Mouse (Mus musculus): Measurements from ENCODE around the gene Tbc1d9.

Tbc1d9 gene

DNA sequence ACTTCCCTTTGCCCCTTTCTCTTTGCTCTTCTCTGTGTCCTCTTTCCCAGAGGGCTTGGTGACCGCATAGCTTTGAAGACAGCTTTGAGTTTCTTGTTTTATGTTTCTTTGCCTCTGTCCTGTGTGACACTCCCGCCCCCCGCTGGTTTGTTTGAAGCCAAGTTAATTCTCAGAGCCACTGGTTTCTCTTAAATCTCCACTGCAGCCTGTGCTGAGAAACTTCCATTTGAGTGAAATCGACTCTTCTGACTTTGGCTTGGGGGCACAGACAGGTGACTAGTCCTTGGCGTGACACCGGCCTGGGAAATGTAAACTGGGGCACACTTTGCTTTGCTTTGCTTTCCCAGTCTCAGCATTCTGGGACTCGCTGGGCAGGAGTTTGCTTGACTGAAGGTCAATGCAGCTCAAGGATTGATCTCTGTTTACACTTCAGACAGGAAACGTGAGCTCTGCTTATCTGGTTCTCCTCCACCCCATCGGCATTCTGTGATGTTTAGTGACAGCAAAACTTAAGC lies 13.1 kb downstream of the Tbc1d9 start:
- DNase-seq (ENCODE audit: low read depth, low spot score) = no peak

- DNase-seq (ENCODE audit: low read depth, low spot score) = no peak
Observed at GRCm38 (mm10) chr8:83181851-83182482, 16.8 kb downstream of the Tbc1d9 start.

DNA sequence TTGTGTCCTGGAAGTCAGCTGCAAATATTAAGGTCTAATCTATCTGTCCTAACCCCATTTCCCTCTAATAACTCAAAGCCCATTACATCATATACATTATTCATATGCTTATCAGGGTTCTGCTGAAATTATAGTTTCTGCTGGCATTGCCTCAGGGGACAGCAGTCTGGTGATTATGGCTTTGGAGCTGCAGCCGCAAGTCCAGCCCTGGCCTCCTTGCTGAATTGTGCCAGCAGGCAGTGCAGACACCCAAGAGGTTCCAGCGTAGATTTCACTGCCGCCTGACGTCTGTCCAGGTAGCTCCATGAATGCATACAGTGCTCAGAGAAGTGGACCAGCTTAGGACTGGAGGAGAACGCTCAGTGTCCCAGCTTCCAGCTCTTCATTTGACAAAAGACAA lies 17.6 kb downstream of the Tbc1d9 start:
- DNase-seq (ENCODE audit: low read depth, low spot score) = no peak

DNA sequence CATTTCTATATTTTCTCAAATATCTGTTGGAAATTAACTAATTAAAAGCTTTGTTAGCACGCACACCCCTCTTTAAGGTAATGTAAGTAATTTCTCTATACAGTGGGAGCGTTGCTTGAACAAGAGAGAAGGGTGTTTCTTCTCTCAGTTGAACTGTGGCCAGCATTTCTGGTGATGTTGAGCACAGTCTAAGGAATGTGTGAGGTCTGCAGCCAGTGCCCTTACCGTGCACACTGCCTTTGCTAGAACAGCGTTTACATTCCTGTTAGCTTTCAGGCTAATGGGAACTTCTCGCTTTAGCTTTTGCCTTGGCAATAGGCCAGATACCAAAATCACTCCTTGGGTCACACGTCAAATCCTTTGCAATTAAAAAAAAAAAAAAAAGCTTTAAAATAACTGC lies 21.2 kb downstream of the Tbc1d9 start:
- no peak for DNase-seq (ENCODE audit: low read depth, low spot score)

GRCm38 (mm10) chr8:83187363-83187962 lies 22.3 kb downstream of the Tbc1d9 start:
- no peak for DNase-seq (ENCODE audit: low read depth, low spot score)

GRCm38 (mm10) chr8:83189538-83190095 lies 24.5 kb downstream of the Tbc1d9 start:
- DNase-seq (ENCODE audit: low read depth, low spot score) = no peak

- DNase-seq (ENCODE audit: low read depth, low spot score) = no peak
Observed at GRCm38 (mm10) chr8:83196088-83196487, 30.9 kb downstream of the Tbc1d9 start.

DNA sequence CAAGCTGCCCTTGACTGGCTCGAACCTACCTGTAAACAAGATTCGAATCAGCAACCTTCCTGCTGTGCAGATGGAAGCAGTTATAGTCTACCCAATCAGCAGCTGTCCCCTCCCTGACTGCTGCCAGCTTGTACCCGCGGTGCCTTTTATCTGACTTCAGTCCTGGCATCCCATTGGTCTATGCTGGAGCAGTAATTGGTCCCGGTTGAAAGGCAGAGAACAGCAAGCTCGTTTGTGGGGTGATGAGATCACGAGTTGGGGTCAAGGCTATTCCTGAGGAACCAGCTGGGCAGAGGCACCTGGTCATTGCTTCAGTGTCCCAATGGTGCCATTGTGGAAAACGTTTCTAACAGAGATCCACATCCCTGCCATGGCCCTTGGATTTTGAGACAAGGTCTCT lies 34.6 kb downstream of the Tbc1d9 start:
- no peak for DNase-seq (ENCODE audit: low read depth, low spot score)

DNA sequence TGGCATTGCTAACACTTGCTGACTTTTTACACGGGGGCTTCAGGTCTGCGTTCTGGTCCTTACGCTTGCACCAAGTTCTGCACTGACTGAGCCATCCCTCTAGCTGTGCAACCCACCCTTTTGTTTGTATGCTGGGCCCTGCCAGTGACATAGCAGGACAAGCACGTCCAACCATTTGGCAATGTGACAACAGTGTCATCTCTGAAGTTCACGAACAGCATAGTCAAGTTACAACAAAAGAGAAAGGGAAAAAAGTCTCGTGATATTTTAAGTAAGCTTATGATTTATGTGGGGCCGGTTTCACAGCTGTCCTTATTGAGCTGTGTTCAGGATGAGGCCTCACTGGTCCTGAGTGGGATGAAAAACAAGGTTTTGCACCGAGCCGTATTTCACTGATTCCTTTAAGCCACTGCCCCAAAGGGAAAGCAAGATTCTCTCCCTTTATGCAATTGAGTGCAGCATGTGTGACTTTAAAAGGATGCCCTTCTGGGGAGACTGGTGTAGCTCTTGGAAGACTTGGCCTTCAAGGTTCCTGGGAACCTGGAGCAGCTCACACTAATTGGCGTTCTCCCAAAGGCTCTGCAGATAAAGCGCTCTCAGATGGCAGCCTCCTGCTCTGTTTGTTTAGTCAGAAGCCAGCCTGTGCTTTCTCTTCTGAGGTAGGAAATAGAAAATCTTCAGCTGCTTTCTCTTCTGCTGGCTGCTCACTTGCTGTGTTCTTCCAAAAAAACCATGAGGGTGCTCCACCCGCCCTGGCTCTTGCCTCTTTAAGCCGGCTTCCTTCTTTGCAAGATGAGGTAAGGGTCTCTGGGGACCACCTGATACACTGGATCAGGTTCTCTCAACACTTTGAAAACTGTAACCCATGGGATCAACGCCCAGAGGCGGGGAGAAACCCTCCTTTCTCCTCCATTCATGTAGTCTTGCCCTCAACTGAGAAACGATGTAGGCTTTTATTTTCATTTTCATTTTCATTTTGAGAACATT lies 35.3 kb downstream of the Tbc1d9 start:
- DNase-seq (ENCODE audit: low read depth, low spot score) = peak; percentile 27

DNA sequence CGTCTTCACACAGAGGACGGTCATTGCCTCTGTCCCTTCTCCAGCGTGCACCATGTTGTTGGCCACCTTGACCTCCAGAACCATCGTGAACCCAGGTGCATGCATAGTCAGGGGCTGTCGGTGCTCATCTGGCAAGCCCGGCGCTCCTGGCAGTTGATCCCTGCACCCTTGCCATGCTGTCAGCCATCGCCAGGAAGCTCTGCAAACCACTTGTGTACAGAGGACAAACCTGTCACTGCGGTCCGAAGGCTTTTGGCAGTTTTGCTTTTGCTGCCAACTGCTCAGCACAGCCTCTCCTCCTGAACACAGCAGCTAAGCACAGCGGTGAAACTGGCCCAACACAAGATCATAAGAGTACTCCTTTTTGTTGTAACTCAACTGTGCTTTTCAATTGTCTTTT lies 37.8 kb downstream of the Tbc1d9 start:
- DNase-seq (ENCODE audit: low read depth, low spot score) = no peak

DNA sequence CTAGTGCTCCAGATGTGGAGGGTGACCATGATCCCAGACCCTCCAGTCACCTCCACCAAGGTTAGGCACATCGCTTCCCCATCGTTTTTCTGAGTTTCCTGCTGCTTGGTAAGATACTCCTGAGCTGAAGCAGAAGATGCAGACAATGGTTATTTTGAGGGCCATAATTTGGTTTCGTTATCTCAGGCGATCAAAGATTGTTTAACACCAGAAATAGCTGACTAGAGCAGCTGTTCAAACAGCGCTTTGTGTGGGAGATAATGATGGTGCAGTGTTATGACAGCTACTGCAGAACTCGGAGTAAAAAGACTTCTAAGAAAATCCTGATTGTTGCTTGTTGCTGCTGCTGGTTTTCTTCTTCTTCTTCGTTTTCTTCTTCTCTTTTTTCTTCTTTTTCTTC lies 40.8 kb downstream of the Tbc1d9 start:
- no peak for DNase-seq (ENCODE audit: low read depth, low spot score)

GRCm38 (mm10) chr8:83209581-83209980 lies 44.4 kb downstream of the Tbc1d9 start:
- no peak for DNase-seq (ENCODE audit: low read depth, low spot score)

DNA sequence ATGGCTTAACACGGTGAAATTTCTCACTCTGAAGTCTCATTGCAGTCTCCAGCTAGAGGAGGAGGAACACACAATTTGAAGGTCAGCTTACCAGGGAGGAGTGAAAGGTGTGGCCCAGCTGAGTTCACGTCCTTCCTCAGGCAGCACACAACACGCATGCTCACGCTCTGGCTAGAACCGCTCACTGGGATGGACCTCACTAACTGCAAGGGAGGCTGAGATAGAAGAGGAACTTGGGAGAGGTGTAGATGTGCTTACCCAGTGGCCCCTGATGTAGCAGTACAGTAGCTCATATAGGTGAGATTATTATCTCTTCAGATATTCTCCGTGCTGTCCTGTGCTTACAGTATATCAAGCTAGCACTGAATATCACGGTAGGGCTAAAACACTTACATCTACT lies 45.5 kb downstream of the Tbc1d9 start:
- no peak for DNase-seq (ENCODE audit: low read depth, low spot score)

DNA sequence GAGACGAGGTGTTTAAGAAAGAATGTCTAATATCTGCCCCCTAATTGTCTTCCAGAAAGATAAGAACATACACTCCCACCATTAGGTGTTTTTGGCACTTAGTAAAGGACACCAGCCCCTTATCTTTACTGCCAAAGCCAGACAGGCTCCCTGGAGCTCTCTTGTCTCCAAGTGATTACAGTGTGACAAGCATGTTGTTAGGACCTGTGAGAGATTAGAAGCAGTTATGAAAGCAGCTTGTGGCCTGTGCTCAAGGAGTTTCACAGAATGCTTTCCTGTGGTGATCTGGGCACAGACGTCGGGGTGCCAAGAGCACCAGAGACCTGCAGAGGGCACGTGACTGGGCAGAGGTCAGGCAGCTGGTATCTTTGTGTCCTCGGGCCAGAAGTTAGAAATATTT lies 49.9 kb downstream of the Tbc1d9 start:
- DNase-seq (ENCODE audit: low read depth, low spot score) = no peak

DNA sequence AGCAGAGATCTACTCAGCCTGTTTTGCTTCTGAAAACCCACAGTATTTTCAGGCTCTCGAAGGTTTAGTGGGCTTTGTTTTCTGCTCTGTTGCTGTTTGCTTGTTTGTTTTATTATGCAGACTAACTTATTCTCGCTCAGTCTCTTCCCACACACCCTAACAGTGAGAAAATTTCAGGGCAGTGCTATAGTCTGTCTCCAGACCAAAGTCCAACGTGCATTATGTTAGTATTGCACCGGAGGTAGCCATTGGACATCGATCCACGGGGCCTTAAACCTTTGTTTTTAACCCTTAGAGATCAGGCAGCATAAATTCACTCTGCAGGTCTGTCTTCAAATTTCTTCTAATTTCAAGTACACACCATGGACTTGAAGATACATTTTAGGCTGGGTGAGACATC lies 51.4 kb downstream of the Tbc1d9 start:
- DNase-seq (ENCODE audit: low read depth, low spot score) = no peak

- no peak for DNase-seq (ENCODE audit: low read depth, low spot score)
Observed at GRCm38 (mm10) chr8:83217196-83217595, 52.0 kb downstream of the Tbc1d9 start.

DNA sequence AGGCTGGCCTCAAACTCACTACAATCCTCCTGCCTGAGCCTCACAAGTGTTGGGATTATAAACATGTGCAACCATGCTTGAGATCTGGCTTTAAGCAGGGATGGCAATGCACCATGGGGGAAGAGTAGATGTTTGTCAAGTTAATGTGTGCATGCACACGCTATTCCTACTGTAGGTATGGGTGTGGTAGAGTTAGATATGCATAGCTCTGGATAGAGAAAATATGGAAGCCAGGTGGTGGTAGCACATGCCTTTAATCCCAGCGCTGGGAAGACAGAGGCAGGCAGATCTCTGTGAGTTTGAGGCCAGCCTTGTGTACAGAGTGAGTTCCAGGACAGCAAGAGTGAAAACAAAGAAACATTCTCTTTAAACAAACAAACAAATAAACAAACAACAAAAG lies 52.7 kb downstream of the Tbc1d9 start:
- no peak for DNase-seq (ENCODE audit: low read depth, low spot score)

- no peak for DNase-seq (ENCODE audit: low read depth, low spot score)
Observed at GRCm38 (mm10) chr8:83219392-83219791, 54.2 kb downstream of the Tbc1d9 start.

GRCm38 (mm10) chr8:83220746-83221145 lies 55.6 kb downstream of the Tbc1d9 start:
- no peak for DNase-seq (ENCODE audit: low read depth, low spot score)

GRCm38 (mm10) chr8:83224754-83225416 lies 59.7 kb downstream of the Tbc1d9 start:
- no peak for DNase-seq (ENCODE audit: low read depth, low spot score)

DNA sequence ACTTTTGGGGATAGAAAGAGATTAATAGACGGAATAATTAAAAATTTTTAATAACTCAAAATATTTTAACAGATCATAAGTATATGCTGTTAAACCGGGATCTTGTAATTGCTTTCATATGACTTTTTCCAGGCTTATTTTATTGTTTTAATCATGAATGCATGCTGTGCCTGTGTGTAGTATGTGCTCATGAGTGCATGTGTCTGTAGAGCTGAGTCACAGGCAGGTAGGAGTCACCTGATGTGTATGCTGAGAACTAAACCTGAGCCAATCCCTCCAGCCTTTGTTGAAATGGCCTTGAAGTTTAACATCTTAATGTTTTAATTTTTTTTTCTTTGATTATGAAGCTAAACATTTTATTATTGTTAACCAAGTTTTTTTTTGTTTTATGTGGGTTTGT lies 60.4 kb downstream of the Tbc1d9 start:
- no peak for DNase-seq (ENCODE audit: low read depth, low spot score)

All from CD4-positive helper T cell, adult 2 months (primary cell).